Mouse (Mus musculus) intestine, embryonic 14.5 days (tissue): Measurements from ENCODE around the gene Ube2g2. TPM values are rescaled to one million over a fixed set of nuclear protein-coding genes. Genes with fewer than 3 reads are reported as not detected.
A peak's percentile ranks its signal among the peaks of the same experiment; 100 is the strongest.

ENCODE experiments used
- ATAC-seq: fragments of 200-750 bp; cut with Nextera tagmentation; replicated peaks from 2 replicates; pipeline ENCODE4 v1.8.0; 2017; ENCODE audit warnings: low read depth, moderate number of reproducible peaks, moderate TSS enrichment, moderate library complexity; ENCODE audit not compliant: low FRiP score, low TSS enrichment
- DNase-seq: peaks from one replicate; pipeline ENCODE4 v3.0.0-alpha.2; 2018; ENCODE audit warnings: low spot score
- H3K27ac ChIP-seq: fragments of 300-500 bp; sonication (generic); 2 replicates; pipeline ENCODE4 v1.5.1; 2014; ENCODE audit warnings: low read depth, mild to moderate bottlenecking, control low read depth
- H3K27me3 ChIP-seq: fragments of 300-500 bp; sonication (generic); replicated peaks from 2 replicates; pipeline ENCODE4 v1.6.1; 2014; ENCODE audit warnings: low read length, control low read depth; ENCODE audit not compliant: control insufficient read depth, insufficient read depth
- H3K36me3 ChIP-seq: fragments of 300-500 bp; sonication (generic); 2 replicates; pipeline ENCODE4 v1.6.1; 2014; ENCODE audit warnings: low read length, control low read depth; ENCODE audit not compliant: control insufficient read depth, insufficient read depth
- H3K4me1 ChIP-seq: fragments of 300-500 bp; sonication (generic); replicated peaks from 2 replicates; pipeline ENCODE4 v1.6.1; 2014; ENCODE audit warnings: low read length, control low read depth, mixed read lengths; ENCODE audit not compliant: control insufficient read depth, insufficient read depth
- H3K4me2 ChIP-seq: fragments of 300-500 bp; sonication (generic); 2 replicates; pipeline ENCODE4 v1.6.1; 2014; ENCODE audit warnings: low read length
- H3K4me3 ChIP-seq: fragments of 300-500 bp; sonication (generic); 2 replicates; pipeline ENCODE4 v1.5.1; 2014; ENCODE audit warnings: low read depth, low read length, control low read depth, mixed read lengths
- H3K9ac ChIP-seq: fragments of 300-500 bp; sonication (generic); 2 replicates; pipeline ENCODE4 v1.6.1; 2014; ENCODE audit warnings: mild to moderate bottlenecking, low read length
- H3K9me3 ChIP-seq: fragments of 300-500 bp; sonication (generic); 2 replicates; pipeline ENCODE4 v1.6.1; 2016; ENCODE audit warnings: low read length, control low read depth; ENCODE audit not compliant: control insufficient read depth
- WGBS: fragments of 180-500 bp; shearing (Covaris S2); extraction: QIAGEN DNeasy Blood & Tissue Kit; methylation state at CpG from one replicate; pipeline ENCODE4 v1.1.7; 2014; 5-methylcytosine and 5-hydroxymethylcytosine counted together
- polyA plus RNA-seq: library from polyadenylated mRNA; unstranded; fragments of >200 nt; fragmentation: Nextera tagmentation; extraction: Ambion mirVana; gene quantifications from 2 replicates; pipeline ENCODE4 v1.2.1, GENCODE M21; 2014

The Ube2g2 gene
- polyA plus RNA-seq, 1 experiment from 2014 or later: 46.7 TPM

DNA sequence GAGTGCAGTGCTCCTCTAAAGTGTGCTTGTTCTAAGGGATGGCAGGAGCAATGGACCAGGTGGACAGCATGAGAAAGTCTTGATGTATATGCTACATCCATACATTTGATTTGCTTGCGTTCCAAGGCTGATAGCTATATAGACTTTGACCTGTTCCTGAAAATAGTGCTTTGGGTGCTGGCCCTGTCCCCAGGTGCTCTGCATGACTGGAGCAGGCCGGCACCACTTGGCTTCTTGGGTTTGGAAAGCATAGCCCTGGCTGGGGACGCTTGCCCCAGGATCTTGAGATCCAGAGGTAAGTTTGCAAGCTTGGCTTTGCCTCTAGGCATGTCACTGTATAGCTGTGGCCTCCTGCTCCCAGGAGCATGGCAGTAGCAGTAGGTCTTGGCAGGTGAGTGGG, 35.4 kb upstream of the Ube2g2 start:
- ATAC-seq (no peak), DNase-seq (no peak)
- H3K27me3 ChIP-seq: no peaks in the 10 kb centered on the region
- H3K9ac ChIP-seq: no peak overlapping the region
- WGBS: 78% methylated on average over 3 of the region's 3 CpGs
- peaks cover 18% of the 10 kb centered on the region; the same call in 1 of the 2 replicates for H3K4me1 ChIP-seq
- no peak overlapping the region for H3K4me2 ChIP-seq
- H3K27ac ChIP-seq: no peak overlapping the region
- no peaks in the 10 kb centered on the region for H3K9me3 ChIP-seq
- H3K36me3 ChIP-seq: peaks cover 42% of the 10 kb centered on the region
- H3K4me3 ChIP-seq: no peak overlapping the region

DNA sequence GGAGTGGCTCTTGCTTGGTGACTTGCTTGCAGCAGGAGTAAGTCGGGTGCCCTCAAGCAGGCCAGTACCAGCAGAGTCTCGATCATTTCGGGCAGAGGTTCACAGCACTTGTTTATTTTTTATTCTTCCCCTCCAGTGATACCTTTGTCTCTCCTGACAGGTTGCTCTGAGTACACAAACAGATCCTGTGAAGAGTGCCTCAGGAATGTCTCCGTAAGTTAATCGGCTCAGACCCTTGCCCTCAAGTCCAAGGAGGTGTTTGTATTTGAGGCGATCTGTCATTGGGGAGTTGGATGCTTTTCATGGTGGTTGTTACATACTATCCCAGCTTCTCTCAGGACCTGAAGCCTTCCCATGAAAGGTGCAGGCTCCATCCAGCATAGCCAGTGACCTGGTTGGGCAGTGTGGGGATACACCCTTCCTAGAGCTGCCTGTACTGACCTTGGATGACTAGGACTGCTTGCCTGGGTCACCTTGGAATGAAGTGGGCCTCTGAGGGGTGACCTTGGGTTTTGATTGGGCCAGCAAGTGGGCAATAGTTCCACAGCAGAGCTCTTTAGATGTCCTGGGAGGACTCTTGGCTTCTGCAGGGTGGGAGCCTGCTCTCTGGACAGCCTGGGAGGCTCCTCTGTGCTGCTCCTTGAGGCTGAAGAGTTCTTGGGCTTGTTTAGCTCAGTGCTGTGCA, 34.8 kb upstream of the Ube2g2 start:
- no peak overlapping the region for H3K27ac ChIP-seq
- no peak overlapping the region for H3K9ac ChIP-seq
- WGBS: 61% methylated on average over 6 of the region's 6 CpGs
- peaks cover 16% of the 10 kb centered on the region; the same call in 1 of the 2 replicates for H3K4me1 ChIP-seq
- no peaks in the 10 kb centered on the region for H3K27me3 ChIP-seq
- H3K9me3 ChIP-seq: no peaks in the 10 kb centered on the region
- H3K36me3 ChIP-seq: peaks cover 48% of the 10 kb centered on the region
- no peak for DNase-seq
- H3K4me2 ChIP-seq: no peak overlapping the region
- ATAC-seq: no peak
- no peak overlapping the region for H3K4me3 ChIP-seq

DNA sequence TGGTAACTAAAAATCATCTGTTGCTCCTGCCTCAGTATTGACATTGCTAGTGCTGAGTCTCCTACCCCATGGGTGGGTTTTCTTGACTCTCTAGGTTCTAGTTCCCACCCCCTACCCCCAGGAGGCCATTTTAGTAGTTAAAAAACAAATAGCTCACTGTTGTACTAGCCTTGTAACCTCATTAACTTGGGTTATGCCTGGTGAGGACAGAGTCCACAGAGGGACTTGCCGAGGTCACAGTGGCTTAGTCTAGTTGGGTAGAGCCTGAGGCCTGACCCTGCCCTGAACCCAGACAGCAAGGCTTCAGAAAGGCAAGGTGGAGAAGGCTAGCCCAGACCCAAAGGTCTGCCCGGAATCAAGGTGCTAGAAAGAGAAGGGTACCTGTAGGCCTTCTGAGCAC, 34.0 kb upstream of the Ube2g2 start:
- H3K27ac ChIP-seq: no peak overlapping the region
- peaks cover 56% of the 10 kb centered on the region for H3K36me3 ChIP-seq
- no peak overlapping the region for H3K4me2 ChIP-seq
- H3K4me1 ChIP-seq: peaks cover 10% of the 10 kb centered on the region; the same call in 1 of the 2 replicates
- WGBS: 93% methylated on average over 2 of the region's 2 CpGs
- DNase-seq (no peak), ATAC-seq (no peak)
- no peak overlapping the region for H3K4me3 ChIP-seq
- no peaks in the 10 kb centered on the region for H3K9me3 ChIP-seq
- no peaks in the 10 kb centered on the region for H3K27me3 ChIP-seq
- no peak overlapping the region for H3K9ac ChIP-seq

DNA sequence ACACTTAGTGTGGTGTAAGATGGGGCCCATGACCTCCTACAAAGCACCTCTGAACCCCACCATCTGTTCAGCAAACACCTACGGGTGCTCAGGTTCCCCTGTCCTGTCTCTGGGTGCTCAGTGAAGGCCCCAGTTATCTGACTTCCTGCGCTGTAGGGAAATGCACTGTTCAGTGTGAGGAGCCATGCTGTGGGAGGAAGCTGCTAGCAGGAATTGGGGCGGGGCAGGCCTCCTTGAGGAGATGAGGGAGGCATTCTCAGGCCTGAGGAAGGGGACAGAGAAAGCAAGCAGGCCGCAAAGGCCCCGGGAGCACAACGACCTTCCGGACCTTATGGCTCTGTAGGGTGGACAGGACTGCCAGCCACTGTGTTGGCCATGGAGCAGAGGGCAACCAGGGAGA, 33.0 kb upstream of the Ube2g2 start:
- H3K4me1 ChIP-seq: 0 out of 2 replicates have a peak, but pooled peaks cover 3% of the 10 kb centered on the region
- 83% methylated on average over 7 of the region's 7 CpGs for WGBS
- DNase-seq (no peak), ATAC-seq (no peak)
- H3K36me3 ChIP-seq: peaks cover 66% of the 10 kb centered on the region
- H3K9me3 ChIP-seq: no peaks in the 10 kb centered on the region
- H3K27ac ChIP-seq: peak overlapping the region; percentile 12; the same call in 1 of the 2 replicates
- H3K27me3 ChIP-seq: no peaks in the 10 kb centered on the region
- H3K4me3 ChIP-seq: no peak overlapping the region
- no peak overlapping the region for H3K9ac ChIP-seq
- H3K4me2 ChIP-seq: no peak overlapping the region

DNA sequence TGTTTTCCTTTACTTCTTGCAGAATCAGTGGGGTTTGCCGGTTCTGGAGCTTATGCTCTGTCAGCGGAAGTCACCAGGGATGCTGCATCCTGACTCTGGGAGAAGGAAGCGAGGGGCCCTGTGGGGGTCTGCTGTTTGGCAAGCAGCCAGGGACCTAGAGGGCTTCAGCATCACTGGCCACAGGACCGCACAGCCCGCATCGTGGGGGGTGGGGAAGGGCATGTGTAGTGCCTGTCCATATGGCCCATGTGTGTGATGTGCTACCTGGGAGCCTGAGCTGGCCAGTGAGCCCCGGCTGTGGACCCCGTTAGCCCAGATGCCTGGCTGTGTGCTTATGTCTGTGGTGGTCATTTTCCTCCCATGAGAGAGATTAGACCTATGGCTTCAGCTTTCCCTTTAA, 32.3 kb upstream of the Ube2g2 start:
- WGBS: 72% methylated on average over 8 of the region's 8 CpGs
- Histone ChIP-seq H3K27ac (peak overlapping the region; percentile 12; the same call in 1 of the 2 replicates), H3K4me2 (no peak overlapping the region), H3K9me3 (no peaks in the 10 kb centered on the region), H3K4me3 (no peak overlapping the region), H3K9ac (no peak overlapping the region), H3K4me1 (0 out of 2 replicates have a peak, but pooled peaks cover 3% of the 10 kb centered on the region), H3K27me3 (no peaks in the 10 kb centered on the region), H3K36me3 (peaks cover 73% of the 10 kb centered on the region)
- ATAC-seq (no peak), DNase-seq (no peak)

DNA sequence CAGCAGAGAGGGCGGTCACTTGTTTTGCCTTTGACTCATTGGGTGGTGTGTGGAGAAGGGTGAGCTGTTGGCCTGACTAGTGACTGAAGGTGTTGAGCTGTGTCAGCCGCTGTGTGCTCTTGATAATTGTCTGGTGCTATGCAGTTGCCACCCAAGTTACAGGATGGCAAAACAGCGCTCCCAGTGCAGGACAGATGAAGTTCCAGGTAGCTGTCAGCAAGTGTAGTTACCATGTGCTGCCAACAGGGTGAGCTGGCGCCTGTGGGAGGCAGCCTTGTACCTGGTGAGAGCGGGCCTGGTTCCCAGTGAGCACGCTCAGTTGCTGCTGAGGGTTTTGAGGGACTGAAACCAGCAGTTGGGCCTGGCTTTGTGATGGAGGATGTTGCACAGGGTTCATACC, 31.3 kb upstream of the Ube2g2 start:
- 40% methylated on average over 6 of the region's 6 CpGs for WGBS

DNA sequence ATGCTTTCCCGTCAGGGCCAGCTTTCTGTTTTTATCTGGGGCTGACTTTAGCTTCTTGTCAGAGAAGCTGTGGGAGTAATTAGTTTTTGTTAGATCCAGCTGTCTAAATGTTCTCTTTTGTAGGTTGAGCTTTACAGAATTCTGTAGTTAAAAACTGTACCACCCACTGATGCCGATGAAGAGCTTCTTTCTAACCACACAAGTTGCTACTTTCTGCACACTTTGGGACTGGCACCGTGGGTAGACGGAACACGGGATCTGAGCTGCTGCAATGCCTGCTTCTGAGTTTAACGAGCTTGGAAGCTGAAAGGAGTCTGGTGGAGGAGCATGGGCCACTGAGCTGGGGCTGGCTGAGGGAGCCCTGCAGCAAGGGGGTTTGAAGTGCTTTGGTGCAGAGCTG, 30.5 kb upstream of the Ube2g2 start:
- WGBS: 83% methylated on average over 6 of the region's 6 CpGs
- H3K9me3 ChIP-seq: no peaks in the 10 kb centered on the region
- no peak overlapping the region for H3K4me3 ChIP-seq
- H3K27me3 ChIP-seq: no peaks in the 10 kb centered on the region
- DNase-seq: no peak
- no peak overlapping the region for H3K9ac ChIP-seq
- no peak overlapping the region for H3K27ac ChIP-seq
- H3K36me3 ChIP-seq: peaks cover 90% of the 10 kb centered on the region
- no peak for ATAC-seq
- no peak overlapping the region for H3K4me2 ChIP-seq
- H3K4me1 ChIP-seq: 0 out of 2 replicates have a peak, but pooled peaks cover 3% of the 10 kb centered on the region

More for the DNA sequence above, 31.3 kb upstream of the Ube2g2 start:
- Histone ChIP-seq H3K27me3 (no peaks in the 10 kb centered on the region), H3K4me3 (no peak overlapping the region), H3K36me3 (peaks cover 83% of the 10 kb centered on the region), H3K27ac (no peak overlapping the region), H3K9ac (no peak overlapping the region), H3K4me2 (no peak overlapping the region), H3K9me3 (no peaks in the 10 kb centered on the region), H3K4me1 (0 out of 2 replicates have a peak, but pooled peaks cover 3% of the 10 kb centered on the region)
- DNase-seq (no peak), ATAC-seq (peak; percentile 48)

DNA sequence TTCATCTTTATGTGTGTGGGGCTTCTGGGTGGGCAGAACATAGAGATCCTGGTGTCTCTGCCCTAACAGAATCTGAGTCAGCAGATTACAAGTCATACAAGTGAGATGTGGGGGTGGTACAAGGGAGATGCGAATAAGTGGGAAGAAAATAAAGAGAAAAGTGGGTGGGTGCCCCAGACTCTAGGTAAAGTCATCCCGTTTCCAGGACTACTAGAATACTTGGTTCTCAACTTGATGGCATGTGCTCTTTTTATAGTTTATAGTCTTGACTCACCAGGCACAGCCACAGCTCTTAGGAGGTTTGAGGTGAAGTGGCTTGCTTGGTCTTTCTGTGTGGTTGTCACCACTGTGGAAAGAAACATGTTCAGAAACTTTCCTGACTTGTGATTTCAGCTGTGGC, 26.0 kb upstream of the Ube2g2 start:
- peaks cover 80% of the 10 kb centered on the region for H3K36me3 ChIP-seq
- 87% methylated on average over 2 of the region's 2 CpGs for WGBS

DNA sequence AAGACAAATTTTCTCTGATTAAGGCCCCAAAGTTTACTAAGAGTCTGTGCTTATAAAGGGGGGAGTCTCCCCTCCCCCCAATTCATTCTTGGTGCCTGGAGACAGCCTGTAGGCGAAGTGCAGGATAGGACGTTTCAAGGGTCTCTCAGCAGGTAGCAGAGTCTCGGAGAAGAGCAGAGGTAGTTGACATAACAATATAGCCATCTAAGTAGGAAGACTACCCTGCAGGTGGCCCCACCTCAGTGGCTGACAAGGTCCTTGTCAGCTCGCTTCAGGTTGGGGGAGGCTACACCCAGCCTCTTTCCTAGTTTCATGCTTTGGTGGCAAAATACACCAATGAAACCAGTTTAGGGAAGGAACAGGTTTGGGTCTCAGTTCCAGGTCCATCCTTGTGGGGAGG, 19.1 kb upstream of the Ube2g2 start:
- Histone ChIP-seq H3K9me3 (no peaks in the 10 kb centered on the region), H3K9ac (no peak overlapping the region), H3K4me3 (no peak overlapping the region), H3K36me3 (peaks cover 13% of the 10 kb centered on the region), H3K27ac (no peak overlapping the region), H3K27me3 (no peaks in the 10 kb centered on the region), H3K4me1 (peaks cover 13% of the 10 kb centered on the region), H3K4me2 (no peak overlapping the region)
- DNase-seq: no peak
- no peak for ATAC-seq
- 56% methylated on average over 4 of the region's 4 CpGs for WGBS

More for the DNA sequence above, 26.0 kb upstream of the Ube2g2 start:
- no peak overlapping the region for H3K4me2 ChIP-seq
- H3K4me3 ChIP-seq: no peak overlapping the region
- H3K27me3 ChIP-seq: no peaks in the 10 kb centered on the region
- ATAC-seq (no peak), DNase-seq (no peak)
- no peaks in the 10 kb centered on the region for H3K4me1 ChIP-seq
- no peaks in the 10 kb centered on the region for H3K9me3 ChIP-seq
- H3K27ac ChIP-seq: no peak overlapping the region
- H3K9ac ChIP-seq: no peak overlapping the region
